Mouse (Mus musculus): ENCODE results near the gene Atp1a2.

The Atp1a2 gene
- long read RNA-seq, experiment 1, full-length matches to known transcripts = 2 of 7 reads
- long read RNA-seq, experiment 1, partial matches to known transcripts = 4 of 7 reads
- long read RNA-seq, experiment 1, other reads (novel, unspliced or antisense) = 1 of 7 reads
- long read RNA-seq, experiment 2, full-length matches to known transcripts = 3 of 7 reads
- long read RNA-seq, experiment 2, partial matches to known transcripts = 2 of 7 reads
- long read RNA-seq, experiment 2, other reads (novel, unspliced or antisense) = 2 of 7 reads

DNA sequence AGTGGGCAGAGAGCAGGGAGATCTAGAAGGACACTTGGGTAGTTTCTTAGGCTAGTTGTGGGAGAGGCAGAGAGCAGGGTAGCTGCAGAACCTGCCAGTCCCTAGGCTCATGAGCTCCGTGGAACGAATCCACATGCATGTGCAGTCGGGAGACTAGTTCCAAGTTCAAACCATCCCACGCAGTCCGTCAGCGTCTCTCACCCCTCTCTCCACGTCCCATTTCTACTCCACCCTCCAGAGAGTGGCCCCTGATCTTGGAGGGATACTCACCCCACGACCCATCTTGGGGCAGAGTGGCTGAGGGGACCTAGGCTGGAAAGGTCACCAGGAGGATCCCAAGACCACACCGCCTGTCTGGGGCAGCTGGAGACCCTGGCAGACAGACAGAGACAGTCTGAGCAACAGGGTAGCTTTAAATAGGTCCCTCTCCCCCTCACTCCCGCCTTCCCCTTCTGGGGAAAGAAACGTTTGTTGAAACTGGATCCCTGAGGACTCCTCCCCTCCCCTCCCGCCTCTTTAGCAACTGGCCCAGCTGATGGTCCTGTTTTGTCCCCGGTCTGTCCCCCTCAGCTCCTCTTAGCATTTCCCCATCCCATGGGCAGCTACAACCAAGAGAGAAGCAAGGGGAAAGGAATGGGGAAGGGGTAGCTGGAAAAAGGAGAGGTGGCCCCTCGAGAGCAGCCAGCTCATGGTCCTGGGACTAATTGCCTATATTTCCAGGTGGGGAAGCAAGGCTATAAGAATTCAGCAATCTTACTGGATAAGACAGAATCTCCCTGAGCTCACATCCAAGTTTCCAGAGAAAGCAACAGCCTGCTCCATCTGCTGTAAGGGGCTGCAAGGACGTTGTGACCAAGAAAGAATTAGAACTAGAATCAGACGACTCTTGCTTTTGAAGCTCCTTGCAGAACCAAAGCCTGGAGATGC is at the start of gene Atp1a2:
TSS of gene Atp1a2 (minus strand) at position 454 of the 927 bp plus-strand sequence.
- intact Hi-C loops (cut with DNase I) = no loop called here

DNA sequence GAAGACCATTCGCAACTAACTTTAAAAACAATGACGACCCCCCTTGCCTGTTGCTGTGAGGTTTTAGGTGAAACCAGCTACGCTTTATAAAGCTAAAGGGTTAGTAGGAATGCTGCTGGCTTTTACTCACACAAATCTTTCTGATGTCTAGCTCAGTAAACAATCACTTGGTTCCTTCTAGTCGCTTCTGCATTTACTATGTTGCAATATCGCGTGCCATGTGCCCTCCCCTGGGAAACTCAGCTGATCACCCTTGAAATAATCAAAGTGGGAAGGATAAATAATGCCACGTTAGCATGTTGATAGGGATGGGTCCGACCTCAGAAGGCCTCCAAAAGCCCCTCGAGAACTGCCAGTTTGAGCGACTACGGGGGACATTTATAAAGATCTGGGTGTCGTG is 49.5 kb upstream of the Atp1a2 start:
- intact Hi-C loops (cut with DNase I) = no loop called here

DNA sequence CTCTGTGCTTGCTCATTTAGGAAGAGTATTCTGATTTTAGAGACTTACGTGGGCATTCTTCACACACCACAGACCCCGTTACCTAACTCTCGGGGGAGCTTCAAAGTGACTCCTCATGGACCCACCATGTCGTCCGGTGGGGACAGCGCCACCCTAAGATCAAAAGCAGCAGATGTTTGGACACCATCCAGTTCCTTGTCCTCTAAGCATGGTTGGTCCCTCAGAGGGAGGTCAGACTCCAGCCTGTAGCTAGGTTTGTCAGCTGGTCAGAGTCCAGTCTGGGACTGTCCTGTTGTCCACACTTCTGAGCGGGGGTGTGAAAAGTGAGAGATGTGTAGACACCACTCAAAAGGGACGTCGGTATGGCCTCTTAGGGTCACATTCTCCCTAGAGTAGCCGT is 48.8 kb upstream of the Atp1a2 start:
- intact Hi-C loops (cut with DNase I) = no loop called here

DNA sequence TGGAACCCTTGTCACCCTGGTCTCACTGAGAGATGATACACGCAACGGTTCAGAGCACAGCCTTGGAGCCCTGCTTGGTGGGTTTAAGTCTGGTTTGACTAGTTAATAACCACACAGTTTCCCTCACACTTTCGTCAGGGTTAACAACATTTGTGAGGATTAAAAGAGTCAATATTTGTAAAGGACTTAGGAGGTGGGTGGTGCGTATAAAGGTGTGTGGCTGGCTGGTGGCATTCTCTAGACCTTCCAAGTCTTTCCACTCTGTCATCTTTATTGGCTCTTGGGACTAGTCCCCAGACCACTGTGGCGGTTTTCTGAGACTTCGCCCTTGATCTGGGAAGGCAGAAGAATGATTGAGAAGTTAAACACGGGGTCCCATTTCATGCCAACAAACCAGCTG is 47.0 kb upstream of the Atp1a2 start:
- intact Hi-C loops (cut with DNase I) = no loop called here

DNA sequence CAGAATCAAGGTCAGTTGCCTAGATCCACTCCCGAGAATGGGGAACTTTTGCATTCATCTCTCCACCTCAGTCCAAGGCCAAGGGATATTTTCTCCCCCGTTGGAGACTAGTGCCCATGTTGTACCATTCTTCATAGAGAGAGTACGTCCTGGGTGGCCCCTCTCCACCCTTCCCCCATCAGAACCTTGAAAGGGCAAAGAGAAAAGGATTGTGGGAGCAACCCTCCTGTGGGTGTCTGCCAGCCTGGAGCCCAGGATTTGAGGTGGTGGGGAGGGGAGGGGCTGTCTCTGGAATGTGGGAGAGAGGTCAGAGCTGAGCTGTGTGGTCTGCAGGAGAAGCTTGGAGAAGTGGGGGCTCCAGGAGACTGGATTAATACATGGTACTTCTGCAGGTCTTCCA is 46.0 kb upstream of the Atp1a2 start:
- intact Hi-C loops (cut with DNase I) = no loop called here

DNA sequence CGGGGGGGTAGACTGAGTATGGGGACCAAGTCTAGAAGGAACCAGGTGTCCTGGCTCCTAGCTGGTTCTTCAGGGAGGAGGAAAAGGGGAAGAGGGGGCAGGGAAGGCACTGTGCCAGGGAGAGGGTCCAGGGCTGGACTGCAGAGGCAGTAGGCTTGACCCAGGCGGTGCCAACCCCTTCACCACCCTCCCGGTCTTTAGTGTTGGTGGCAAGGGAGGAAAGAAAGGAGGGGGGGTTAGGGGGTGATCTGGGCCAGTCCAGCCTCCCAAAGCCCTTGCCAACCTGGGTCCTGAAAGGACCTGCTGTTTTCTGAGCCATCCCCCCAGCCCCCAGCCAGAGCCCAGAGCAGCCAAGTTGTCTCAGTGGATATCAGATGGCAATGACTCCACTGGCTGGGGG is 44.9 kb upstream of the Atp1a2 start:
- intact Hi-C loops (cut with DNase I) = no loop called here

DNA sequence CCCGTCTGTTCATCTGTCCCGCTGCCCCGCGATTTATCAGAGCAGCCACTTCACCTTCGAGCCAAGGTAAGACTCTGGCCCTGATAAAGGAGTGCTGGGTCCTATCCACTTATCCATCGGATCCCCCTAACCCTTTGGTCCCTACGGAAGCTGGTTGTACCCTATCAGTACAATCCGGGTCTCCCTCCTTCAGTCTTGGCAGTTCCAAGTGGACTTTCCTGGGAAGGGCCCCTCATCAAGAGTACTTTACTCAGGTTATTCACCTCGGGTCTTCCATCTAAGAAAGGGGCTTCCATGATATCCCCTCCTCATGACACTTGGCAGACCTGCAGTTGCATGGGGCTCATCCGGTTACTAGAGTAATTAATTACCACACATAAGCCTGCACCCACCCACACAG is 43.5 kb upstream of the Atp1a2 start:
- intact Hi-C loops (cut with DNase I) = no loop called here

DNA sequence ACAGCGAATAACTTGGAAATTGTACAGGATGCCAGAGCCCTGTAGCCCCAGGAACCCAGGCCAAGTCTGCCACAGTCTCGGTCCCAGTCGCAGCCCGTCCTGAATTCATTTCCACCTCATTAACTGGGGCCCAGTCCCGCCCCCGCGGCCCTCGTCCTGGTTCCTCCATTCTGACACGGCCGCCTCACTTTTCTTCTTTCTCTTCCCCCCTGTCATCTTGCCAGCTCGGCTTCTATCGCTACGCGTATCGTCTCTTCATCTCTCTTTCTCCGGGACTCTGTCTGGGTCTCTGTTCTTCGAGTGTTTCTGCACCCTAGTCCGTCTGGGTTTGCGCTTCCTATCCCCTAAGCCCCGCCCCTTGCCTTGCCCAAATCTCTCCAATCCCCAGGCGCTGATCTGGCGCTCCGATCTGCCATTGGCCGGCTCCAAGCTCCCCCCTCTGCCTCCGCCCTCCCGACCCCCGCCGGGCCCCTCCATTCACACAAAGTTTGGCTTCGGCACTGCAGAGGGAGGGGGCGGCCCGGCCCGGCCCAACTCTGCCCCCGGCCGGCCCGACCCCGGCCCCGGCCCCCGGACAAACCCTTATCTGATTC is 43.0 kb upstream of the Atp1a2 start, which contains the start of gene Kcnj10:
TSS of gene Kcnj10 (plus strand) at position 482 of the 593 bp plus-strand sequence.
- intact Hi-C loops (cut with DNase I) = no loop called here

DNA sequence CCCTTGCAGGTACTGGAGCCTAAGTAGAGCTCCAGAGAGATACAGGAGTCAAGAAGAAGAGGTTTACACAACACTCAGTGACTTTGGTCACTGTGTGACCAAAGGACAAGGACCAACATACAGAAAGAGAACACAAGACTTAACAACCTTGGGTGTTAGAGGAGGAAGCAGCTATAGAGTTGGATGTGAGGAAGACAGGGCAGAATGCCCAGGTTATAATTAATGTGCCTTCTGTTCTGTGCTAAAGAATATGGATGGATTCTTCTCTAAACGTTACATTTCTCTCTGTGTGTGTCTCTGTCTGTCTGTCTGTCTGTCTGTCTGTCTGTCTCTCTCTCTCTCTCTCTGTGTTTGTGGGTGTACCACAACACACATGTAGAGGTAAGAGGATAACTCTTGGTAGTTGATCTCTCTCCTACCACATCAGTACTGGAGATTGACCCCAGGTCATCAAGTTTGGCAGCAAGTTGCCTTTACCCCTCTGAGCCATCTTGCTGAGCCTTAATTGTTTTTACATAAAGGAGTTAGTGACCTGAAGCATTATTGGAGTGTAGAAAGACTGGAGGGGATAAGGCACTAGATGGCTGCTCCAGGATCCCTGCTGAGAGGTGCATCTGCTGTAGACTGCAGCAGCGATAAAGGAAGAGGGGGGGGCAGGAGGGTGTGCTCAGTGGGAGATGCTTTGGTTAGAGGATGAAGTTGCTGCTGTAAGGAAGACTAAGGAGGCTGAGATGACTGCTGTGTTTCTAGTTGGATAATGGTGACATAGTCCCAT is 39.7 kb upstream of the Atp1a2 start:
- intact Hi-C loops (cut with DNase I) = no loop called here

DNA sequence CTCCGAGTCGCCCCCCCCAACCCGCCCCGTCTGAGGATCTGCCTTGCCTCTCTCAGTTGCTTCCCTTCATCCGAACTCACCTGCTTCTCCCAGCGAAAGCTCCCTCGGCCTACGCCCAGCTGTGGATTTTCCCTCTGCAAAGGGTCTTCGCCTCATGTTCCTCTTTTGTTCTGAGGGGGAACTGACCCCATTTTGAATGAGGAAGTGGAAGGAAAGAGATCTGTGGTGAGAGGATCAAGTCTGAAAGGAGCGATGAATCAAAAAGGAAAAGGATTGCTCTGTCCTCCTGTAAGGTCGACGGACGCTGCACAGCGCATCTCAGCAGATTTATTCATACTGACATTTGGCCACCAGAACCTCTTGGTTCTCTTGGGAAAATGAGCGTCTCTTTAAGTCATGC is 37.9 kb upstream of the Atp1a2 start:
- intact Hi-C loops (cut with DNase I) = no loop called here

DNA sequence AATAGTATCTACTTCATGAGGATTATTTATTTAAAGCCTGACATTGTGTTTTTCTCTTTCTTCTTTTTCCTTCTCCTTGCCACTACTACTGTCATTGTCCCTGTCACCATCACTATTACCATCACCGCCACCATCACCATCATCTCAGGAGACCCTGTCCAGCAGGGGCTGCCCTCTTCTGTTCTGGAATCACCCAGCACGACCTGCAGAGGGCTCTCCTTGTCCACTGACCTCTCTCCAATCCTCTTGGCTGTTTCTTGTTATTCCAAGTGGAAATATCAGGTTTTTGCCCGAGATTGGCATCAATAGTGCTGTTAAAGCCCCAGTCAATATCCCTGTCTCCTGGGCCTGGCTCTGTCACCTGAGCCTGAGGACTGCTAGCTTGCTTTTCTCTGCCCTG is 35.6 kb upstream of the Atp1a2 start:
- intact Hi-C loops (cut with DNase I) = no loop called here

DNA sequence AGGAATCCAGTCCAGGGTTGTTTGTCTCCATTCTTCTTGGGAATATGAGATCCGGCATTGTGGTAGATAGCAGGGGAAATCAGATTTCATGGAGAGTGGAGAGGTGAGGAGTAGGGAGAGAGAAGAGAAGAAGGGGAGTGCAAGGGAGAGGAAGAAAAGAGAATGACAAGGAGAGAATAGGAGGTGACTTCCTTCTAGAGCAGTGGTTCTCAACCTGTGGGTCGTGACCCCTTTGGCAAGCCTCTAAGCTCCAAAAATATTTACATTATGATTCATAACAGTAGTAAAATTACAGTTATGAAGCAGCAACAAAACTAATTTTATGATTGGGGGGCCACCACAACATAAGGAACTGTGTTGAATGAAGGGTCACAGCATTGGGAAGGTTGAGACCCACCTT is 35.1 kb upstream of the Atp1a2 start:
- intact Hi-C loops (cut with DNase I) = no loop called here

DNA sequence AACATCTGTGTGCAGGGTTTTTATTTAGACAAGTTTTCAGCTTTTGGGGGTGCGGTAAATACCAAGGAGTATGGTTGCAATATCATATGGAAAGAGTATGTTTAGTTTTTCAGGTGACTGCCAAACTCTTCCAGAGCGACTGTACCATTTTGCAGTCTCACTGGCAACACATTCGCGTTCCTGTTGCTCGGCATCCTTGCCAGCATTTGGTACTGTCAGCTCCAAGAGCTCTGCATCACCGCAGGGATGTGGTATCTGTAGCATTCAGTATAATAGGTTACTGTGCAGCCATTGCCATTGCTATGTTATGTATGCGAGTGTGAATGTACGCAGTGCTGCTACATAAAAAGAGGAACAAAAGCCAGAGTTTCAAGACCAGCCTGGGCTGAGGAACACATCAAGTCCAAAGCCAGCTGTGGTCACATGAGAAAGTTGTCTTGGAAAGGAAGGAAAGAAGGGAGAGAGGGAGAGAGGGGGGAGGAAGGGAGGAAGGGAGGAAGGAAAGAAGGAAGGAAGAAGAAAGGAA is 33.6 kb upstream of the Atp1a2 start:
- intact Hi-C loops (cut with DNase I) = no loop called here

DNA sequence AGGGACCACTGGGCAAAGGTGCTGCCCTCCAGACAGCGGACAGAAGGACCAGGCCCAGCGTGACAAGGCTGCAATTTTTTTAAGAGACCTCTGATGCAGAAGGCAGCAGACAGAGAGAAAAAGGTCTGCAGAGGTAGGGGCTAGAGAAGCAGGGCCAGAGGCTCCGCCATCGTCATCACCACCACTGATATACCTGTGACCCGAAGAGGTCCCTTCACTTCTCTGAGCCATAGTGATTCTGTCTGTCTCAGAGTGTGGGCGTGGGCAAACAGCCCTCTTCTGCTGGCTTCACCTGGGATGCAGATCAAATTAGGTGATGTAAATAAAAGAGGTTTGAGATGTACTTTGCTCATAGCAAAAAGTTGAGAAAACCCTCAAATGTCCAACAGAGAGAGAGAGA is 31.8 kb upstream of the Atp1a2 start:
- intact Hi-C loops (cut with DNase I) = no loop called here

DNA sequence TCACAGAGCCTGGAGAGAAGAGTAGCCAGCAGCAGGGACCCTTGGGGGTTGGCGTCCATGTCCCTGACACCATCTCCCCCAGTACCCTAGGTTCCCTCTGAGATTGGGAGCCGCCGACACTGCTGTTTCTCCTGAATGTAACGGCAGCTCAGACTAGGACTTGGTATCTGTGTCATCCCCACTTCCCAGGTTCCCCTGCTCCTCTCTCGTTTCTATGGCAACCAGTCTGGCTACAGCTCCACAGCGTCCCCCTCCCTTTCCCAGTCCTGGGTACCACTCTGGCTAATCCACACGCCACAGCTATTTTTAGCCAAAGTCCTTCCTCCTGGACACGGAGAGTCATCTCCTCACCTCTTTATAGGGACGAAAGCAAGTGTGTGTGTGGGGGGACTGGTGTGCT is 31.3 kb upstream of the Atp1a2 start, which contains the start of gene Kcnj9:
TSS of gene Kcnj9 (minus strand) at position 188 of the 400 bp plus-strand sequence.
- intact Hi-C loops (cut with DNase I) = no loop called here

DNA sequence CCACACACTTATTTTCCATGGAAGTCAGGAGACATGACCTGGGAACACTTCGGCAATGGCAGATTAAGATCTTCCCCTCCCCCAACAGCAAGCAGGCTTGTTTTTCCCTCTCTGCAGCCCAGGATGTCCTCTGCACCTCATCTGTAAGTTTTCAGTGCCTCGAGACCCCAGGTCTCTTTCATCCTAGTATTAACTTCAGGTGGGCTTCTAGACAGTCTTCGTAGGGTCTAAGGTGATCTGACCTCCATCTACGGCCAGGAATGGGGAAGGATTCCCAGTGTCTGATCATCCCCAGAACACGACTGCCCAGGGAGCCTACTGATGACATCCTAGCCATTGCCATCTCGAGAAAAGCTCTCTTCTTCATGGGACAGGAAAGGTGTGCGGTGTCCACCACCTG is 30.6 kb upstream of the Atp1a2 start:
- intact Hi-C loops (cut with DNase I) = no loop called here

DNA sequence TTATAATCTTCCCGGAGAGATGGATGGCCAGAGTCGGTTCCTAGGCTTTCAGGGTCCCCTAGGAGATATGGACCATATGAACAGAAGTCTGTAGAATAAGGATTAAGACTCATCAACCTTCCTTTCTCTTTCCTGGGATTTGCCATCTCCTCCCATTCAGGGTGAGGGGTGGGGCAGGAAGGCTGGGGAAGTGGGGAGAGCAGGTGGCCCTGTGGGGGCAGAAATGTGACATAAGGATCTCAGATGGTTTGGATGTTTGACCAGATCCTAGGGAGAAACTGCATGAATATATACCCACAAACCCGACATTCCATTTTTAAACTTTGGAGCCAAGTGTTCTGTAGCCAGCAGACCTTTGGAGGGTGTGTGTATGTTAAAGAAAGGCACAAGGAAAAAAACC is 30.2 kb upstream of the Atp1a2 start:
- intact Hi-C loops (cut with DNase I) = no loop called here

DNA sequence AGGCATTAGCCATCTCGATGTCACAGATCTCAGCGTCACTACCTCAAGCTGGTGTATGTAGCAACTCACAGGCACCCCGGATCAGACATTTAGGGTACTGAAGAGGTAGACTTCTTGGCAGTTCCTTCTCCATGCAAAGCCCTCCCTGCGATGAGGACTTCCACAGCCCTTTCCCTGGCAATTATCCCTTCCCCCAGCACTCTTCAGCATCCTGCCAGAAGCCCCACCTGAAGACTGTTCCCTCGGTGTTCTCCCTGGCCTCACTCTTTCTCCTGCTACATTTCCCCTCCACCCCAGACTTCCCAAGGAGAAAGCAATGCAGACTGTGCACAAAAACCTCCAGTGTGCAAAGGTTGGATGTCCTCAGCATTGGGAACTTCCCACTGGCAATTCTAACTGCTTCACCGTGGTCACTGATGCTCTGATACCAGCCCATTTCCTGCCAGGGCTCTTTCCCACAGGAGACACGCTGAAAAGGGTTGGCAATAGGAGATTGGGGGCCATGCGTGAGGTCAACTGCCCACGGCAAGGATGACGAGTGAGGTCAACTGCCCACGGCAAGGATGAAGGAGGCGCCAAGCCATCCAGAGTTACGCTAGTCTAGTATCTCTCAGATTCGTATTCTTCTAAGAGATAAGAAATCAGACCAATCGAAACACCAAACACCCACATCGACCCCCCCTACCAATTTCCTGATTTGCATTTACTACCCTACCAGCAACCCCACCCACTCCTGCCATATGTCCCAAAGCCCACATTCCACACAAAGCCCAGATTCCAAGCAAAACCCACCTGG is 29.5 kb upstream of the Atp1a2 start:
- intact Hi-C loops (cut with DNase I) = loop anchor here (2.0 kb wide), 2 partner anchors 29 to 37 kb away; no protein-coding TSS in a partner anchor

DNA sequence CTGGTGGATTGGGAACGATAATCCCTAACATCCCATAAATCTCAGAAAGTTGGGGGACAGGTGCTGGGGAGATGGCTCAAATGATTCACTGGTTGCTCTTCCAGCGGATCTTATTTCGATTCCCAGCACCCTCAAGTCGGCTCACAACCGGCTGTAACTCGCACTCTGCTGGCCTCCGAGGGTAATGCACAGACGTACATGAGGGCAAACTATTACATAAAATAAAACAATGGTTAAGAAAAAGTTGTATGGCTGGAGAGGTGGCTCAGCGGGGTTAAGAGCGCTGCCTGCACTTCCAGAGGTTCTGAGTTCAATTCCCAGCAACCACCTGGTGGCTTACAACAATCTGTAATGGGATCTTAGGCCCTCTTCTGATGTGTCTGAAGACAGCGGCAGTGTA is 28.8 kb upstream of the Atp1a2 start:
- intact Hi-C loops (cut with DNase I) = loop anchor here (2.0 kb wide), 2 partner anchors 30 to 38 kb away; no protein-coding TSS in a partner anchor
